Mouse (Mus musculus) liver, adult 2 months (tissue): ENCODE data around the gene Igsf3. TPM values are rescaled to one million over a fixed set of nuclear protein-coding genes. Genes with fewer than 3 reads are reported as not detected.
A peak's percentile ranks its signal among the peaks of the same experiment; 100 is the strongest.

Source experiments
- DNase-seq: peaks from one replicate; pipeline ENCODE4 v3.0.0-alpha.2; 2011; ENCODE audit warnings: low read depth, low spot score; ENCODE audit errors: extremely low read depth
- H3K27ac ChIP-seq: fragments of 200-500 bp; replicated peaks from 2 replicates; pipeline ENCODE4 v1.5.1; 2012; ENCODE audit warnings: low read depth, mild to moderate bottlenecking, control low read depth, inconsistent platforms, low read length; ENCODE audit not compliant: insufficient read depth
- H3K27me3 ChIP-seq: fragments of 200-500 bp; 2 replicates; pipeline ENCODE4 v1.6.1; 2012; ENCODE audit warnings: mild to moderate bottlenecking, moderate library complexity, low read length, inconsistent platforms; ENCODE audit not compliant: control insufficient read depth, insufficient read depth
- H3K36me3 ChIP-seq: fragments of 200-500 bp; 2 replicates; pipeline ENCODE4 v1.6.1; 2012; ENCODE audit warnings: low read length, inconsistent platforms; ENCODE audit not compliant: control insufficient read depth, insufficient read depth
- H3K4me1 ChIP-seq: fragments of 200-500 bp; 2 replicates; pipeline ENCODE4 v1.6.1; 2011; ENCODE audit warnings: low read length; ENCODE audit not compliant: control insufficient read depth, insufficient read depth
- H3K4me3 ChIP-seq: fragments of 200-500 bp; 2 replicates; pipeline ENCODE4 v1.5.1; 2011; ENCODE audit warnings: low read depth, mild to moderate bottlenecking, control low read depth, low read length, moderate library complexity; ENCODE audit not compliant: insufficient read depth
- H3K79me2 ChIP-seq: fragments of 200-500 bp; 2 replicates; pipeline ENCODE4 v1.6.1; 2012; ENCODE audit warnings: inconsistent platforms, mild to moderate bottlenecking, low read length, moderate library complexity; ENCODE audit not compliant: control insufficient read depth, insufficient read depth
- H3K9ac ChIP-seq: fragments of 200-500 bp; 2 replicates; pipeline ENCODE4 v1.6.1; 2012; ENCODE audit warnings: low read depth, mild to moderate bottlenecking, control low read depth, inconsistent platforms, low read length
- CTCF ChIP-seq: fragments of 200-500 bp; IDR thresholded peaks from 2 replicates; pipeline ENCODE4 v1.5.1; 2011; ENCODE audit warnings: low read depth, low read length, control low read depth
- POLR2A ChIP-seq: fragments of 200-500 bp; IDR thresholded peaks from 2 replicates; pipeline ENCODE4 v1.6.1; 2011; ENCODE audit warnings: low read length, control low read depth; ENCODE audit not compliant: insufficient read depth; ENCODE audit errors: extremely low read depth
- WGBS: fragments of 180-500 bp; shearing (Covaris S2); methylation state at CpG from one replicate; pipeline ENCODE4 v1.1.7; 2018; 5-methylcytosine and 5-hydroxymethylcytosine counted together
- polyA plus RNA-seq: library from polyadenylated mRNA; depleted of rRNA; stranded (reverse); fragments of >200 nt; gene quantifications from 2 replicates; pipeline ENCODE4 v1.2.3, GENCODE M21; 2012; rRNA removed
- total RNA-seq: library from RNA; depleted of rRNA; stranded (reverse); fragments of >200 nt; gene quantifications from 2 replicates; pipeline ENCODE4 v1.2.3, GENCODE M21; 2014; rRNA removed

Igsf3 gene
- total RNA-seq = 0.37 and 0.54 TPM in 2 replicates
- polyA plus RNA-seq = 0.24 TPM in 2 replicates

DNA sequence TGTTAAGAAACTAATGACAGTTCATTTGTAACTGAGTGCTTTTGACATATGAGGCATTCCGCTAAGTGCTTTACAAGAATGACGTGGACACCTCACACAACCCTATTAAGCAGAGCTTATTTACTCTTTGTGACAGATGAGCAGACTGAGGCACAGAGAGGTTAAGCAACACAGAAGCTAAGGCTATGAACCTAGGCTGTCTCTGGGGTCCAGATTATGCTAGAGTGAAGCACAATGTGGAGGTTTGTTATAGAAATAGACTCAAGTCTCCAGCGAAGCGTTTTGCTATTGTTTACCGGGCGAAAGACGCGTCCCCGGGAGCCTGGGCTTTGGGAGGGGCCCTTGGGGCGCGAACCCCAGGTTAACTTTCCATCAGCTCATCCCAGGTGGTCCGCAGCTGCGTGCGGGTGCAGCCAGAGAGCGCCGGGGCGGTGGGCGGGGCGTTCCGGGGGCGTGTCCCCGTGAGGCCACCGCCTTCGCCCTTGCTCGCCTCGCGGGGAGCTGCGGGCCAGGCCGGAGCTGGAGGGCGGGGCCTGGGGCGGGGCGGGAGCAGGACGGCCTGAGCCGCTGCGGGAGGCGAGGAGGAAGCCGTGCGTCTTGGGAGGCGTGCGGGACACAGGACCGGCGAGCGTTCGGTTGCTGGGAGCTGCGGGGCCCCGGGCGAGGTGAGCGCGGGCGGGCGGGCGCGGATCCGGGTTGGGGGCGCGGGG is at the start of gene Igsf3:
Gene Igsf3 (plus strand): TSS at position 546 of the 710 bp plus-strand sequence.
- DNase-seq = peak; percentile 18
- H3K36me3 ChIP-seq = no peaks in the 10 kb centered on the region
- peaks cover 2% of the 10 kb centered on the region; the same call in 1 of the 2 replicates for H3K4me1 ChIP-seq
- 7% methylated on average over 49 of the region's 56 CpGs for WGBS
- no peaks in the 10 kb centered on the region for H3K79me2 ChIP-seq
- peak within 1 kb of the TSS; percentile 69 for H3K9ac ChIP-seq
- peaks cover 10% of the 10 kb centered on the region for H3K27me3 ChIP-seq
- peak within 1 kb of the TSS; percentile 65 for H3K4me3 ChIP-seq
- TF ChIP-seq CTCF (no peak), POLR2A (no peak)
- no peak within 1 kb of the TSS for H3K27ac ChIP-seq

GRCm38 (mm10) chr3:101327248-101327647 is 49.6 kb upstream of the Igsf3 start:
- WGBS = 90% methylated on average over 2 of the region's 2 CpGs
- Histone ChIP-seq H3K4me3 (no peak overlapping the region), H3K4me1 (no peaks in the 10 kb centered on the region), H3K27ac (no peak overlapping the region), H3K36me3 (no peaks in the 10 kb centered on the region), H3K9ac (no peak overlapping the region), H3K27me3 (no peaks in the 10 kb centered on the region), H3K79me2 (no peaks in the 10 kb centered on the region)
- TF ChIP-seq POLR2A = no peak
- no peak for TF ChIP-seq CTCF
- no peak for DNase-seq

DNA sequence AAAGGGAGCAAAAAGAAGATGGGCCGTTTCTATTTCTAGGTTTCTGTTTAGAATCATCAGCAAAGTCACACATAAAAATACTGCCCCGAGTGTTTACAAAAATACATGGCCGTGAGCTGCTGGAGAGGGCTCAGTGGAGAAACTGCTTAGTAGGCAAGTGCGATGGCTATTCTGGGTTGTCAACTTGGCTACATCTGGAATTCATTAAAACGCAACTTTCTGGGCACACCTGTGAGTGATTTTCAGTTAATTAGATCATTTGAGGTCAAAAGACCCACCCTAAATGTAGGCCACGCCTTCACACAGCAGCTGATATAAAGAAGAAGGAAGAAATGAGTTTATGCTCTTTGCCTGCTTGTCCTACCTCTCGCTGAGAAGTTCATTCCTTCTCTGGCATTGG is 48.3 kb upstream of the Igsf3 start:
- no peaks in the 10 kb centered on the region for H3K36me3 ChIP-seq
- no peaks in the 10 kb centered on the region for H3K79me2 ChIP-seq
- H3K27ac ChIP-seq = no peak overlapping the region
- H3K9ac ChIP-seq = no peak overlapping the region
- H3K27me3 ChIP-seq = no peaks in the 10 kb centered on the region
- no peak for DNase-seq
- no peak for TF ChIP-seq CTCF
- TF ChIP-seq POLR2A = no peak
- WGBS = 88% methylated on average over 7 of the region's 7 CpGs
- H3K4me1 ChIP-seq = no peaks in the 10 kb centered on the region
- H3K4me3 ChIP-seq = no peak overlapping the region

DNA sequence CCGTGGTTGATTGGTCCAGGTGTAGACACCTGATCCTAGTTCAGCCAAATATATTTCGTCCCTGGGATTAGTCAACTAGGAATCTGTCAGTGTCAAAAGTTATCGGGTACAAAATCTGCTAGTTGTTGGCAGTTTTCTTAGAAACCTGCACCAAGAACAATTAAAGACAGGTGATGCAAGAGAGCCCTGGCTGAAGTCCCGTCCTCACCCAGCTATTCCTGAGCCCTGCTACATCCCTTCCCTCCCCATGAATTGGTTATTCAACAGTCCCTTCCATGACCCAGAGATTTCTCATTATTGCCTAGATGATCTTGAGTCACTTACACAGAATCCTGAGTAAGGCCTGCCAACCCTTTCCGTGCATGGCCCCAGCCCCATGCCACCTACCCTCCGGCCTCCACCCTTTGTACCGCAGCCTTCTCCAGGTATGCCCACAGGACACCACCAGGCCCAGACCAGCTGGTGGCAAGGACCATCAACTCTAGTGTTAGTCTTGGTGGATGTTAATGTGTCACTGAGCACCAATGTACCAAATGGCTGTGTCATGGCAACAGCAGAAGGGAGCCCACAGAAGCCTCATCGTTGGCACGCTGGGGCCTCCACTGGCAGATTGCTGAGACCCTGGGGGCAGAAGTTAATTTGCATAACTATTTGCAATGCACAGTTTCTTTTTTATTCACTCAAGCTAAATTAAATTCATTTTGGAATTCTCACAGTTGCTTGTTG is 33.5 kb upstream of the Igsf3 start:
- Histone ChIP-seq H3K4me1 (no peaks in the 10 kb centered on the region), H3K27ac (no peak overlapping the region), H3K79me2 (no peaks in the 10 kb centered on the region), H3K27me3 (no peaks in the 10 kb centered on the region), H3K36me3 (no peaks in the 10 kb centered on the region), H3K4me3 (no peak overlapping the region), H3K9ac (no peak overlapping the region)
- no peak for TF ChIP-seq POLR2A
- WGBS = 86% methylated on average over 9 of the region's 9 CpGs
- DNase-seq = peak; percentile 0

GRCm38 (mm10) chr3:101344246-101344645 is 32.6 kb upstream of the Igsf3 start:
- no peak overlapping the region for H3K27ac ChIP-seq
- H3K9ac ChIP-seq = no peak overlapping the region
- H3K36me3 ChIP-seq = no peaks in the 10 kb centered on the region
- WGBS = 98% methylated on average over 3 of the region's 3 CpGs
- no peak for DNase-seq
- no peaks in the 10 kb centered on the region for H3K4me1 ChIP-seq
- no peak overlapping the region for H3K4me3 ChIP-seq
- no peak for TF ChIP-seq POLR2A
- TF ChIP-seq CTCF = no peak
- no peaks in the 10 kb centered on the region for H3K79me2 ChIP-seq
- no peaks in the 10 kb centered on the region; the same call in 1 of the 2 replicates for H3K27me3 ChIP-seq

GRCm38 (mm10) chr3:101345299-101345698 is 31.6 kb upstream of the Igsf3 start:
- H3K27me3 ChIP-seq = no peaks in the 10 kb centered on the region; the same call in 1 of the 2 replicates
- H3K79me2 ChIP-seq = no peaks in the 10 kb centered on the region
- no peaks in the 10 kb centered on the region for H3K4me1 ChIP-seq
- TF ChIP-seq CTCF (no peak), POLR2A (no peak)
- DNase-seq = no peak
- no peak overlapping the region for H3K9ac ChIP-seq
- H3K4me3 ChIP-seq = no peak overlapping the region
- H3K27ac ChIP-seq = no peak overlapping the region
- WGBS = 63% methylated on average over 6 of the region's 6 CpGs
- H3K36me3 ChIP-seq = no peaks in the 10 kb centered on the region
